Mouse (Mus musculus) forebrain, postnatal 0 days (tissue): ENCODE data around the gene Nab1. TPM values are rescaled to one million over a fixed set of nuclear protein-coding genes. Genes with fewer than 3 reads are reported as not detected.

ENCODE experiments used
- ATAC-seq: fragments of 200-750 bp; cut with Nextera tagmentation; 2 replicates; pipeline ENCODE4 v1.8.0; 2017; ENCODE audit warnings: mild to moderate bottlenecking, moderate library complexity
- DNase-seq: peaks from one replicate; pipeline ENCODE4 v3.0.0-alpha.2; 2015
- H3K27ac ChIP-seq: fragments of 300-500 bp; sonication (generic); 2 replicates; pipeline ENCODE4 v1.5.1; 2014; ENCODE audit warnings: low read depth, mild to moderate bottlenecking, antibody characterized with exemption, low read length, moderate library complexity, mixed read lengths
- H3K27me3 ChIP-seq: fragments of 300-500 bp; sonication (generic); 2 replicates; pipeline ENCODE4 v1.6.1; 2014; ENCODE audit warnings: mild to moderate bottlenecking, low read length, mixed read lengths; ENCODE audit not compliant: insufficient read depth
- H3K36me3 ChIP-seq: fragments of 300-500 bp; sonication (generic); 2 replicates; pipeline ENCODE4 v1.6.1; 2014; ENCODE audit warnings: mild to moderate bottlenecking, moderate library complexity; ENCODE audit not compliant: insufficient read depth
- H3K4me1 ChIP-seq: fragments of 300-500 bp; sonication (generic); 2 replicates; pipeline ENCODE4 v1.6.1; 2014; ENCODE audit warnings: antibody characterized with exemption; ENCODE audit not compliant: insufficient read depth
- H3K4me2 ChIP-seq: fragments of 300-500 bp; sonication (generic); 2 replicates; pipeline ENCODE4 v1.6.1; 2014; ENCODE audit warnings: low read depth, mild to moderate bottlenecking, moderate library complexity
- H3K4me3 ChIP-seq: fragments of 300-500 bp; sonication (generic); 2 replicates; pipeline ENCODE4 v1.5.1; 2014; ENCODE audit warnings: low read depth, low read length, mixed read lengths
- H3K9ac ChIP-seq: fragments of 300-500 bp; sonication (generic); 2 replicates; pipeline ENCODE4 v1.6.1; 2014; ENCODE audit warnings: mild to moderate bottlenecking
- H3K9me3 ChIP-seq: fragments of 300-500 bp; sonication (generic); 2 replicates; pipeline ENCODE4 v1.6.1; 2016; ENCODE audit warnings: low read length
- CTCF ChIP-seq: sonication (generic); IDR thresholded peaks from 2 replicates; pipeline ENCODE4 v1.5.1; 2016; ENCODE audit warnings: antibody characterized with exemption, control low read depth, low read depth
- WGBS: fragments of 180-500 bp; shearing (Covaris S2); extraction: QIAGEN DNeasy Blood & Tissue Kit; methylation state at CpG from one replicate; pipeline ENCODE4 v1.1.7; 2014; 5-methylcytosine and 5-hydroxymethylcytosine counted together
- polyA plus RNA-seq: library from polyadenylated mRNA; unstranded; fragments of >200 nt; fragmentation: Nextera tagmentation; extraction: Ambion mirVana; gene quantifications from 2 replicates; pipeline ENCODE4 v1.2.1, GENCODE M21; 2015
- total RNA-seq: library from RNA; depleted of rRNA; stranded (reverse); fragments of >200 nt; gene quantifications from 2 replicates; pipeline ENCODE4 v1.2.3, GENCODE M21; 2014; rRNA removed

Gene Nab1
- total and polyA plus RNA-seq, 2 experiments from 2014 or later: 9.5 to 23.0 TPM

DNA sequence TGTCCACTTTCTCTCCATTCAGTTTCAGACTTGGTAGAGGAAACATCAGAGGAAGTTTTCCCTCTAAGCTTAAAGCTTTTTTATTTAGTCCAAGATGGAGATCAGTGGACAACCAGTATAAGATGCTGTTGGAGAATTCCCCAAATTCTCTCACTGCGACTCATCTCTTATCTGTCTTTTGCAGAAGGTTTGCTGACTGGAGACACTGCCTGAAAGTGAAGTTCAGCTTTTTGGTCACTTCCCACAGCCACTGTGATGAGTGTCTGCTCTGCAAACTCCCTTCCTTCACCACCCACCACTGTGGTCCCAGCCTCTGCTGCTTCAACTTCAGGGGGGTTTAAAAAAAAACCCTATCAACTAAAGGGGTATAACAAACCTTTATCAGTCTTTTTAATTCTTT, 70.4 kb downstream of the Nab1 start:
- Histone ChIP-seq H3K9me3 (no peaks in the 10 kb centered on the region), H3K4me2 (no peak overlapping the region), H3K36me3 (no peaks in the 10 kb centered on the region), H3K4me1 (no peaks in the 10 kb centered on the region), H3K9ac (no peak overlapping the region), H3K27me3 (no peaks in the 10 kb centered on the region), H3K4me3 (no peak overlapping the region), H3K27ac (no peak overlapping the region)
- 91% methylated on average over 1 of the region's 1 CpGs for whole genome bisulfite sequencing
- no peak for TF ChIP-seq CTCF
- DNase-seq (no peak), ATAC-seq (no peak)

DNA sequence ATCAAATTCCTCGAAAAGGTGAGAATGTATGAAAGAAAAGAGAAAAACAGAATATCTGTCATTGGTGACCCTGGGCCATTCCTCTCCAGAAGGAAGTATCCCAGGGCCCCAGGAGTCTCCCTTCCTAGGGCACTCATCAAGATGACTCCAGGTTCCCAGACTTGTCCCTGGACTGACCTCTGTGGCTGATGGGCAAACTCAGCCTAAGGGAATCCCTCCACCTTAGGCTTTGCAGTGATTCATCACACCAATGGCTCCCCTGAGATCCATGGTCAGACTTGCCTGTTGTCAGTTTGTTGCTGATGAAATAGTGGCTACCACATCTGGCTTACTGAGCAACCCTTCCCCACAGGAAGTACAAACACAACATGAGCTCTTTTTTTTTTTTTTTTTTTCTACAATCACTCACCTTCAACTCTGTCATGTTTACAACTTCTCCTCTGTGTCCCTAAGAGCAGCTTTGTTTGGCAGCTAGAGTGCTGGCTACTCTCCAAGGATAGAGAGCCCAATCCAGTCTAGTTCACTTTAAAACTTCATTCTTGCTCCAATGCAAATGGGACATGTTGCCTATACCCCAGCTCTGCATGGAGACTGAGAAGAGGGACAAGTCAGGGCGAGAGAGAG, 72.5 kb downstream of the Nab1 start:
- 66% methylated on average over 2 of the region's 2 CpGs for WGBS
- Histone ChIP-seq H3K9ac (no peak overlapping the region), H3K27me3 (no peaks in the 10 kb centered on the region), H3K4me1 (no peaks in the 10 kb centered on the region), H3K27ac (no peak overlapping the region), H3K4me3 (no peak overlapping the region), H3K36me3 (no peaks in the 10 kb centered on the region), H3K4me2 (no peak overlapping the region), H3K9me3 (no peaks in the 10 kb centered on the region)
- ATAC-seq (no peak), DNase-seq (no peak)
- no peak for TF ChIP-seq CTCF

DNA sequence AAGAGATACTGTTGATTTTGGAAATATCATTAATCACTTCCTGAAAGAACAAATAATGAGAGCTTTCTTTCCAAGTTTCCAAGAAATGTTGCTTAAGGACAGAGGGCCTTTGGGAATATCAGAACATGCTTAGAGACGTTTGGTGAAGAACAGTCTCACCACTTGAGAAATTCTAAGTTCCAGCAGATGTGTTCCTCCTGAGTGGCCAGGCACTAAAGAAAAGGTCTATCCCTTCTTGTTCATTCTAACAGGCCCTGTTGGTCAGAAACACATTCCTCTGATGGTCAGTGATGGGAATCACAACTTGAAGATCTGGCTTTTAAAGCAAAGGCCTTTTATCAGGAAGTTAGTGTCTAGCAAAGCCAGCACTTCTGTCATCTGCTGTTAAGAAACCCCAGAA, 76.6 kb downstream of the Nab1 start:
- Histone ChIP-seq H3K27ac (no peak overlapping the region), H3K27me3 (no peaks in the 10 kb centered on the region), H3K36me3 (no peaks in the 10 kb centered on the region), H3K9ac (no peak overlapping the region), H3K4me2 (no peak overlapping the region), H3K4me1 (no peaks in the 10 kb centered on the region), H3K4me3 (no peak overlapping the region), H3K9me3 (no peaks in the 10 kb centered on the region)
- 71% methylated on average over 1 of the region's 1 CpGs for WGBS
- no peak for TF ChIP-seq CTCF
- ATAC-seq: no peak
- no peak for DNase-seq

DNA sequence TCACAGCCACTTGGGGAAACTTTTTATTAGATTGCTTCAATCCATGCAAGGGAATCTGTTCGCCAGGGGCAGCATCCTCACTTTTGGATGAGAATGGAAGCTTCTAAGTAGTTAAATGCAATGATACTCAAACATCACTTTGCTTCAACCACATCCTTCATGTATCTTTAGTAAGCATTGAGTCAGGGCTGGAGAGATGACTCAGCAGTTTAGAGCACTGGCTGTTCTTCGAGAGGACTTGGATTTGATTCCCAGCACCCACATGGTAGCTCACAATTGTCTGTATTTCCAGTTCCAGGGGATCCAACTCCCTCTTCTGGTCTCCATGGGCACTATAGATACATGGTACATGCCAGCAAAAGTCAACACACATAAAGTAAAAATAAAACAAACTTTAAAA, 77.4 kb downstream of the Nab1 start:
- Histone ChIP-seq H3K4me3 (no peak overlapping the region), H3K36me3 (no peaks in the 10 kb centered on the region), H3K4me1 (no peaks in the 10 kb centered on the region), H3K27me3 (no peaks in the 10 kb centered on the region), H3K27ac (no peak overlapping the region), H3K4me2 (no peak overlapping the region), H3K9ac (no peak overlapping the region), H3K9me3 (no peaks in the 10 kb centered on the region)
- 77% methylated on average over 2 of the region's 2 CpGs for WGBS
- no peak for TF ChIP-seq CTCF
- DNase-seq (no peak), ATAC-seq (no peak)

DNA sequence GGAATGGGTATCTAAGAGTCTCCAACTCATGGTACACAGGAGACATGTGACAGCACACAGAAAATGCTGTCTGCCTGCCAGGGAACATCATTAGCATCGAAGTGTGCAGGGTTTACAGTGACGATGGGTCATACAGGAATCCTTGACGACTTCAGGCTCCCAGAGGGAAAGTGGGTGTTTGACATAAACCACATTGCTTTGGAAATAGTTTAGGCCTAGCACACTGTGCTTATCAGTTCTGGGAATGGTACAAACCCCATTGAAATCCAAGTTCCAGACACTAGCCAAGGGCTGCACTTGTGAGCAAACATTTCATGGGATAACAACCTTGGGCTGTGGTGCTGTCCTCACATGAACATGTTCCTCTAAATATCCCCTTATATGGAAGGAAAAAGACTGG, 78.3 kb downstream of the Nab1 start:
- Histone ChIP-seq H3K4me3 (no peak overlapping the region), H3K9ac (no peak overlapping the region), H3K27me3 (no peaks in the 10 kb centered on the region), H3K9me3 (no peaks in the 10 kb centered on the region), H3K4me2 (no peak overlapping the region), H3K27ac (no peak overlapping the region), H3K4me1 (no peaks in the 10 kb centered on the region), H3K36me3 (no peaks in the 10 kb centered on the region)
- WGBS: 82% methylated on average over 3 of the region's 3 CpGs
- no peak for DNase-seq
- no peak for ATAC-seq
- TF ChIP-seq CTCF: no peak

DNA sequence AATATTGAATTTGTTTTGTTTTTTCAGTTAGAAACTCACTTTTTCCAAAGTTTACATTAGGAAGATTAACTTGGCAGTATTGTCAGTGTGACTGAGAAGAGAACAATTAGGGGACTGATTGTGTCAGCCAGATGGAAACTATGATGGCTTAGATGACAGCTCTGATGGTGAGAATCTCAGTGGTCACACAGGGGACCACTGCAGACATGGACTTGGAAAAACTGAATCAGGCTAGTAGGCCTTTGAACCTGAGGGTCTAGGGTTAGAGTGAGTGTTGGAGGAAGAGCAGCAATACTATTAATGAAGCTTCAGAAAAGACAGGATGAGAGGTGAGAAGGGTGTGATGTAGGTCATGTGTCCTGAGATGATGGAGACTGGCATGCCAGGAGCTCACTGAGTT, 78.9 kb downstream of the Nab1 start:
- ATAC-seq (no peak), DNase-seq (no peak)
- H3K4me1 ChIP-seq: no peaks in the 10 kb centered on the region
- no peaks in the 10 kb centered on the region for H3K36me3 ChIP-seq
- H3K9ac ChIP-seq: no peak overlapping the region
- no peaks in the 10 kb centered on the region for H3K27me3 ChIP-seq
- H3K4me2 ChIP-seq: no peak overlapping the region
- no peak for TF ChIP-seq CTCF
- H3K9me3 ChIP-seq: no peaks in the 10 kb centered on the region
- no peak overlapping the region for H3K27ac ChIP-seq
- H3K4me3 ChIP-seq: no peak overlapping the region

DNA sequence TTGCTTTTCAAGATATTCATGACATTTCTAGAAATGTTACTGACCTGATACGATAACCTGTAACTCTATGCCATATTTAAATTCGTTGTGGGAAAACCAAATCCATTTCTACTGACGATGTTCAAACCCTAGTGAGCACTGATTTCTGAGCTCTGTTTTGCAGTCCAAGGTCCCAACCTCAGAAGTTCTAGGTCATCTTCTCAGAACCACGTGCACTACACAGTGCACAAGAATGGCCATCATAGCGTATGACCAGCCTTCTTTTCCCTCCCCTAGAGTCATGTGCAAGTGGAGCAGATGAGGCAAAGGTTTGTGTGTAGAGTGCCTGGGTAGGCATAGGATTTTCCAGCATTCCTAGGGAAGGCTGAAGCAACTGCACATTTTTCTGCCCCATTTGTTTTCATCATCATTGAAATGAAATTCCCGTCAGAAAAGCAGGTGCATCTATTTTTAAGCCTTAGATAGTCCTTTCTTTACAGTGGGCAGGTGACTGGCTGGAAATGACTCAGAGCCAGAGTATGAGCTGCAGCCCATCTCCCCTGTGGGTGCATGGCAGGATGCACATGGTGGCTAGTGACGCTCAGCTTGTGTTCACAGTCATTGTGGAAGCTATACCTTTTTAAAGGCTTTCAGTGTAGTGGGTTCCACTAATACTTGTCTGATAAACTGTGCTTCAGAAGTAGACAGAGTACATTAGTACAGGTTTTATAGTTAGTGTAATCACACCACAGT, 81.2 kb downstream of the Nab1 start:
- no peaks in the 10 kb centered on the region for H3K27me3 ChIP-seq
- no peak overlapping the region for H3K4me2 ChIP-seq
- H3K4me1 ChIP-seq: no peaks in the 10 kb centered on the region
- no peak overlapping the region for H3K9ac ChIP-seq
- H3K36me3 ChIP-seq: no peaks in the 10 kb centered on the region
- WGBS: 91% methylated on average over 7 of the region's 7 CpGs
- no peak for TF ChIP-seq CTCF
- no peak for DNase-seq
- no peak for ATAC-seq
- H3K4me3 ChIP-seq: no peak overlapping the region
- H3K27ac ChIP-seq: no peak overlapping the region
- H3K9me3 ChIP-seq: no peaks in the 10 kb centered on the region

Other genes starting within 250 kb of the Nab1 start
- gene Nemp2, start 130.0 kb upstream of the Nab1 start, total RNA-seq: 10.1 and 10.3 TPM in 2 replicates
- 4.2 and 4.7 TPM in 2 replicates for gene Nemp2, start 130.0 kb upstream of the Nab1 start, polyA plus RNA-seq
- gene Mfsd6, start 226.8 kb upstream of the Nab1 start, total RNA-seq: 38.1 and 45.0 TPM in 2 replicates
- gene Mfsd6, start 226.8 kb upstream of the Nab1 start, polyA plus RNA-seq: 6.5 and 9.6 TPM in 2 replicates